Mouse (Mus musculus) layer of hippocampus, postnatal 14 days (tissue): ENCODE results near the gene Fgfr2. TPM values are rescaled to one million over a fixed set of nuclear protein-coding genes. Genes with fewer than 3 reads are reported as not detected.
"Not testable (repeated sequence)": the region's sequence is repeated elsewhere in the genome, so short reads cannot be mapped to it uniquely, and the experiment has no call there.

Experiments used
- DNase-seq, 2 experiments: peaks; one replicate each; pipeline ENCODE4 v3.0.0; 2021 to 2022; ENCODE audit warnings: low spot score in 2 of 2, mixed read lengths in 1 of 2
- total RNA-seq, 2 experiments: library from RNA; stranded (reverse); gene quantifications; 2 replicates each; pipeline ENCODE4 v1.2.3; 2021

Fgfr2 gene
- total RNA-seq, 2 experiments from 2014 or later, result 38.3 to 40.2 TPM

DNA sequence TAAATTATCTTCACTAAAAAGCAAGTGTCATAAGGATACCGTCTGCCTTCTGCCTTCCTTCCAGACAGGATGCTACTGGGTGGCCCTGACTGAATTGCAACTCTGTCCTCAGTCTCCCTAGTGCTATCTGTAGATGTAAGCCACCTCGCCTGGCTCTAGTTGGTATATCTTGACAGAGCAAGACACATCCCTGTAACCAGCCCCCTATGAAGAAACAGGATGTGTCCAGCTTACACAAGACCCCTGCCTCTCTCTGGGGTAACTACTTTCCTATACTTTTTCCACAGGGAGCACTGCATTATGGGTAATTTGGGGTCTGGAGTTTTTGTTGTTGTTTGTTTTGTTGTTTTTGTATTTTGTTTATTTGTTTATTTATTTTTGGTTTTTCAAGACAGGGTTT is 447.2 kb downstream of the Fgfr2 start:
- DNase-seq, result no peak

DNA sequence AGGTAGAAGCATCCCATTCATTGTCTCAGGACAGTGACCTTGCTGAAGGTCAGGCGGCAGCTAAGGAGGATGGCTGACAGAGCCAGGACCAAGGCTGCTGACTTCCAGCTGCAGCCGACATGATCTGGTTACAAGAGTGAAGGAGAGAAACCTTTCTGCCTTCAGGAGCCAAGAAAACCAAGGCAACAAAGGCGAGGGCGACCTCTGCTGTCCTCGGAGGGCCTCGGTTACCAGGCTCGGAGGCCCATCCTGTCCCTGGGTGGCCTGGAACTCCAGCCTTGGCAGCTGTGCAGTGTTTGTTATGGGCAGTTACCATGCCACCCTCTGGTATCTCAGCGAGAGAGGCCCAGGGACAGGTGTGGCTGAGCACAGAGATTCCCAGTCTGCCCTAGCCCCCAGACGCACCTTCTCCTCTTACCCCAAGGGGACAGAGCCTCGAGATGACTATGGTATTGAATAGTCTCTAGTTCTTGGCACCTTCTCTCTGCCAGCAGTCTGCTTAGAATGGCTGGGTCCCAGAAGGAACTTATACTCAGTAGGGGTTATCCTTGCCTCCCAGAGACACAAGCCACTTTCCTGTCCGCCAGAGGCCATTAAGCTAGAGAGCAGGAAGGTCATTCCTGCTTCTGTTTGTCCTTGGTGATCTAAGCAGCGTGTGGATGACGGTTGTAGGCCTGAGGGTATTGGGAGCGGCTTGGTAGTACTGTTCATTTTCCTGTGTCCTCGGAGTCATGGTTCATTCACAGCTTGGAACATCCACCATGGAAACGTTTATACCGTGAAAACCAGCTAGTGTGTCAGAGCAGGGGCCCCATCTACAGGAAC is 449.0 kb downstream of the Fgfr2 start:
- DNase-seq, result no peak

DNA sequence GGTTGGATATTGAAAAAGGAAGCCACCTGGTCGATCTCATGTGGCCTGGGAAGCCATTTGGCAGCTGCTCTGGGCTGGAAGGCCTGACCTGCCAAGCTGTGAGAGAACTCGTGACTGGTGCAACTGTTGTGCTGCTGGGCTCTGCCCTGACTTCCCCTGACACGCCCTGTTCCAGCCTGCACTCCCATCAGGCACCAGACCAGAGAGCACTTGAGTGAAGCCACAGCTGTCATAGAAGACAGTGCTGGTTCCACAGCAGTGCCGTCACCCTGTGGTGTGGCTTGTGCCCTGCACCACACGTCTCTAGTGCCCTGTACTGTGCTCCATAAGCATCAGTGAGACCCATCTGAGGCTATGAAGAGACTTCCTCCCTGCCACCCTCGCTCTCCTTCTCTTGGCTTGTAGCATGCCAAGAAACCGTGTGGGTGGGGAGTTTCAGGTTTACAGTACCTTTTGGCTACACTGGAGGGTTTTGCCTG is 450.6 kb downstream of the Fgfr2 start:
- no peak for DNase-seq

DNA sequence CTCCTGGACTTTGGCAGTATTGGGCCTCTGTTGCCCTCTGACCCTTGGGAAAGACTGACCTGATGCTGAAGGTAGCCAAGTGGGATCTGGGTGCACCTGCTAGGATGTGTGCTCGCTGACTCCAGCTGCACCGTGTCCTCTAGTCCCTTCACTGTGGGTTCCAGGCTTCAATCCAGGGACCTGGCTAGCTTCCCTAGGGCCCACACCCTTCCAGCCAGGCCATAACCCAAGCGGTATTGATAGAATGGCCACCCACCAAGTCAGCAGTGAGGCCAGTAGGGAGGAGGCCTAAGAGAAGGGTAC is 452.3 kb downstream of the Fgfr2 start:
- DNase-seq, result no peak

DNA sequence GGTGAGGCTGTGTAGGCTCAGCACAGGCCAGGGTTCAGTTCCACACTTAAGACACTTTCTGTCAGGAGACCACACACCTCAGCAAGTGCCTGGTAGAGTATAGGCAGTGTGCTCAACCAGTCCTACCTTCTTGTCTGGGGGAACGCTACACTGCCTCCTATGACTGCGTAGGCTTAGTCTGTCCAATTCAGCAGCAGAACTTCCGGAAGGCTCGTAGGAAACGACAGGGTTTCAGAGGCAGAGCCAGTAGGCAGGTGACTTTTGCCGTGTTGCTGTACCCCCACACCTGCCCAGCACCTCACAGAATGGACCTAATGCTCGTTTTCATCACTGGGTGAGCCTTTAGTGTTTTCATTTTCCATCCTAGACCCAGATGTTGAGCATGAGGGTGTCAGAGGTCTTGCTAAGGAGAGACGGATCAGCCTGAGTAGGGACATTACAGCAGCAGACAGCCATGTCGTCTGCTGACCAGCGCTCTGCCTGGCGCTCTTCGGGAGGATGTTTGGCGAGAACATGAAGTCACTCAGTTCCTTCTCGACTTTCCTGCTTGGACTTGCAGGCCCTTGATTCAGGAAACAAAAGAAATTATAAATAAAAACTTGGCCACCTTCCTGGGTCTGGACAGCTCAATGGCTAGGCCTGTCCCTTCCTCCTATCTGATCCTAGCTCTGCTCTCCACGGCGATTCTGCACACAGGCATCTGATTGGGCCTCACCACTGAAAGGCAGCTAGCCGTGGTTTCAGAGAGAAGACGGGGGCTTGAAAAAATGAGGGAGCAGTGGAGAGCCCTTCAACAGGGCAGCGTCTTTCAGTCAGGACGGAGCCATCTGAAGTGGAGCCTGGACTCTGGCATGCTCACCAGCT is 452.9 kb downstream of the Fgfr2 start:
- no peak for DNase-seq

DNA sequence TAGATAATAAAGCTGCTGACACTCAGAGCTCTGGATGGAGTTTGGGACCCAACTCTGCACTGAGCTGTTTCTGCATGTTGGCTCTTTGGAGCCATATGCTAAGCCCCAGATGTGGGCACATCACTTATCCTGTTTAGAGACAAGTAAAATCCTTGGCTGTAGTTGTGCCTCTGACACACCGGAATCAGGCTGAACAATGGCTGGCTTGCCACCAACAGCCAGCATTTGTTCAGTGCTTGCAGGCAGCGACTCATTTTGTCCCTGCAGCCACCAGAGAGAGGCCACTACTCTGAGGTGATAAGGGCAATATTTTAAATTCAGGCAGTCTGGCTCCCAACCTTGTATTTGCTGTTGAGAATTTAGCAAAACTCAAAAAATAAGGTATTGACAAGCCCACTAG is 454.5 kb downstream of the Fgfr2 start:
- no peak for DNase-seq

DNA sequence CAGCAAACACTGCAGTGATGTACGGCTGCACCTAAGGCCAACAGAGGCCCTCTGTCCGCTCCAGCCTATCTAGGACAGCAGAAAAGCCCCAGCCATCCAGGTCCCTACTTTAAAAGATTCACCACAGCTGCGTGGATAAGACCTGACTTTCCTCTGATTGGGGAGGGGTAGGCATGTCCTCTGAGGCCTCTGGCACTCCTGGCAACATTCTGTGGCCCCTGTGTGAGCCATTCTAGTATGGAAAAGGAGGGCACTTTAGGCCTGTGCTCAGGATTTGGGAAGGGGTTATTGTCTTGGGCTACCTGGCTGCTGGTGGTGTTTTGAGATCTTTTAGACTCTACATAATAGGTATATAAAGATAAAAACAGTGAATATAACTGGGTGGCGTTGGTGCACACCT is 456.6 kb downstream of the Fgfr2 start:
- DNase-seq, result no peak

DNA sequence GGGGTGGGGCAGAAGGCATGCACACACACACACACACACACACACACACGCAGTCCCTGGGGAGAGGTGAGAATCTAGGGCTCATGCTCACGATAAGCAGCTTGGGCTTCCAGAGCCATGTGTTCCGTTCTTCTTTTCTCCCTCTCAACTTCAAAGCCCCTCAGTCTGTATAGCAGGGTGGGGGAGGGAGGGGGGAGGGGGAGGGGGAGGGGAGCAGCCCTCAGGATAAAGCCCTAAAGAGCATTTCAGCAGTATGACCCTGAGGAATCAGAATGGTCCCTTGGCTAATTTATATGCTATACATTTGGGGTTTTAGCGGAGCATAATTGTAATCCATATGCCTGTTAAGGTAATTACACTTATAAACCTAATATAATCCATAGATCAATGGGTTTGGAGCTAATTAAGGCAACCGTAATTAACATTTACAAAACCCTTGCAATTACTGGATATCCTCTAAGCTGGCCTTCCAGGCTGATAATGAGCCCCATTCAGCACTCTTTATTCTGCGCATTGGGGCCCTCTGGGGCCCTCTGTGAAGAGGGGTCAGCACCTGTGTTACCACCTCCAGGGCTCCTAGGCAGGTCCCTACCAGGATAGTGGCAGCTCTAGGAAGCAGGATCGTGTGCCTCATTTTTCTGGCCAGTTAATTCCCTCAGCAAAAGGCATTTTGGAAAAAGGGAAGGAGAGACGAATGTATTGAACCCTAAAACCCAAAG is 457.3 kb downstream of the Fgfr2 start:
- DNase-seq, result no peak

DNA sequence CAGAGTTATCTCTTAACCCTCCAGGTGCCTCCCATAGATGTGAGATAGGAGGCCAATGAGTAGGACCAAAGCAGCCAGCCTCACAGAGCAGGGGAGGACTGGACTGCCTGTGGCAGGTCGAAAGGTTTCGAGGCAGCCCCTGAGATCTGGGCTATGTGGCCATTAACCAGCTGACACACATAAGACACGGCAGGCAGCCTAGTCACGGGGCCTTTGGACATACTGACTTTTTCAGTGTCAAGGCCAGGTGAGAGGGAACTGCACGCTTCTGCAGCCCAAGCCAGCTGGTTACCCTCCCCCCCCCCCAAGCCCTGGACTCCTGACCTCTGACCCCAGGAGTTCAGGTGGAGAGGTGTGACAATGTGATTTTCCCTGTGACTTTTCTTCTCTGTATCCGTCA is 458.3 kb downstream of the Fgfr2 start:
- no peak for DNase-seq

DNA sequence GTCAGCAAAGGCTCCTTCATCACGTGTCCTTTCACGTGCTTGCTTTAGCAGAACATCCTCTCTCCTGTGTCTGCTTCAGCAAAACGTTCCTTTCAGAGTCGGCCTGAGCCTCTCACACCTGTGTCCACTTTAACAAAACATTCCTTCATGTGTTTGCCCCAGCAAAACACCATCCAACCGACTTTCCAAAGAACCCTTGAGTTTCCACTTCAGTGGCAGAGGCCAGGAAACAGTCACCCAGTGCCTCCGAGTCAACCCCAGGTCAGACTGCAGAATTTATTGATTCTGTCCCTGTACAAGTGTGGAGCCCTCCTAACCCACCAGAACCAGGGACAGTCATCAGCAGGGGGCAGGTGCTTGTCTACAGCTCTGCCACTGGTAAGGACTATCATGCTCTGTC is 460.3 kb downstream of the Fgfr2 start:
- not testable (repeated sequence) for DNase-seq

DNA sequence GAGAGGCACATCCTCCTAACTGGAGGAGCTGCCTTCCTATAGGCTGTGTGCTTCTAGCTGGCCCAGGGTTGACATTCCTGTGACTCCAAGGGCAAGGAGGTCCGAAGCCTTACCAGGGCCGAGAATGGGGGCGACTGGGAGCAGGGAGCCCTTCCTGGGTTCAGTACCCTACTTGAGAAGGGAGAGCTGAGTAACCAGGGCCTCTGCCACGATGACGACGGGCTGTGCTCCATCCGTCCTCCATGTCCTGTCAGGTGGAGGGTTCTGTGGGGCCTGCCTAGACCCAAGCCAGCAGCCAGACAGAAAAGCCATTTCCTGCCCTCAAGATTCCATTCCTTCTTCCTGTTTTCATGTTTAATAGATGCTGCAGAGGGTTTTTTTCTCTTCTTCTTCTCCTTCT is 463.5 kb downstream of the Fgfr2 start:
- no peak for DNase-seq

DNA sequence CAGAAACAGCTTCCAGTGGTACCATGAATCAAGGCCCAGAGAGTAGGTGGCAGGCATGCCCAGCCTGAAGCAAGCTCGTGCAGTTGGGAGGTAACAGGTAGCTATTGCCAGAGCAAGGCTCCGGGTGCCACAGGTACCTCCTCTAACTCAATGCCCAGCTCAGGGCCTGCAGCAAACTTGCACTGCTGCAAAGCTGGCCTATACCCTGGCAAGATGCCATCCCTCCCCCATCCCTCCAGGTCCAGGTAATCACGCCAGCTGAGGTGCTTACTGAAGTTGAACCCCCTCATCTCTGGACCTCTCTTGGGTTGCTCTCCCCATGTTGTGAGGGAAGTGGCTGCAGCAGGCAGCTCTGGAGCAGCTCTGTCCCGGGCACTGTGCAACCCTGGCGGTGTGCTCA is 464.5 kb downstream of the Fgfr2 start:
- DNase-seq, result no peak

DNA sequence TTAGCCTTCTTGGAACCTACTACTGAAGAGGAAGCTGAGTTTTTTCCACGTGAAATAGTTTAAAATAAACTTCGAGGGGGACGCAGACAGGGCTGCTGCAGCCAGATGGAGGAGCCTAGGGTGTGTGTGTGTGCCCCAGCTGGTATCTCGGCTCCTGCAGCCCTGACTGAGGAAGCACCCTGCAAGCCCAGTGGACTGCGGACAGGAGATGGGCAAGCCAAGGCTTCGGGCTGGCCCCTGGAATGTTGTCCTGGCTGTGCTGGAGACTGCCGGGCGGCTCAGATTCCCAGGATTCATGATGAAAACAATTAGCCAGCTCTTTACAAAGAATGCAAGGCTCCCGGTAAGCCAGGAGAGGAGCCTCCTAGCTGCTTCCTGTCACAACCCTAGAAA is 465.1 kb downstream of the Fgfr2 start:
- DNase-seq, result no peak

DNA sequence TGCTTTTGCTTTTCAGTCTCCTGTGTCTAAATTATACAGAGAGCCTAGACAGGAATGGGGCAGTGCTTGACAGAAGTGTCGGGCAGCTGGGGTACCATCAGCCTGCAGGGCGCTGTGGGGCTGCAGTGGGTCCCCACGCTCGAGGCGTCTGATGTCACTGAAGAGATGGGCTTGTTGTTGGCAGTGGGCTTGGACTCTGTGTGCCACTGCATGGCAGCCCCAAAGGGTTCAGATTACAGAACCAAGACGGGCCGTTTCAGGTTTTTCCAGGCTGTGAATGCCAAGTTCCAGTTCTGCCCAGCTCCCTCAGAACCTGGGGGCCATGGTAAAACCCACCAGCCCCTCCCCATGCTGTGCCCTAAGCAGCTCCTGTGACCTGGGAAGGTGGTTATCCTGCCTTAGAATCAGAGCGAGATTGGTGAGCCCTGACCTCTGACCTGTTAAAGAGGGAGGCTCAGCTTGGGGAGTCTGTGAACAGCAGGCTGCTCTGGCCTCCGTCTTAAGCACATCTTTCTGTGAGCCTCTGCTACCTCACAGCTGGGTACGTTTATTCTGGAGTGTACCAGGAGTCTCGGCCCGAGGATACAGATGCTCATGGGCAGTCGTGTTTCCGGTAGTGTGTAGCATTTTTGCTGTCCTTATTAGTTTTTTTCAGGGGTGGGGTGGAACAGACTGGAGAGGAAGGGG is 465.6 kb downstream of the Fgfr2 start:
- no peak for DNase-seq

DNA sequence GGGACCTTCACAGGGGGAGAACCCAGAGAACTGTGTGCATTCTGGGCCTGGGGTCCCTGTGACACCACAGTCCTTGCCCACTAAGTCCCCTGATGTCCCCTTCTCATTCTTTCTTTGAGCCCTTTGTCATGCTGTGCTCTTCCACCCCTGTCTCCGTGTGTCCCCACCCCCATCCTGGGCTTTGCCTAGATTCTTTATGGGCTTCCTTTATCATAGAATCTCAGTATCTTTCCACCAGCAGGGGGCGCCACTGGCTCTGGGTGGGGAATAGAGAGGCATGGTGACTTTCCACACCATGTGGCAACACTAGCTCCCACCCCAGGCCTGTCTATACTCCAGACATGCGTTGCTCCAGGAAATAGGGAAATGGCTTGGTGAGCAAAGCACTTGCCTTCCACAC is 466.6 kb downstream of the Fgfr2 start:
- DNase-seq, result peak; percentile 85 to 89

DNA sequence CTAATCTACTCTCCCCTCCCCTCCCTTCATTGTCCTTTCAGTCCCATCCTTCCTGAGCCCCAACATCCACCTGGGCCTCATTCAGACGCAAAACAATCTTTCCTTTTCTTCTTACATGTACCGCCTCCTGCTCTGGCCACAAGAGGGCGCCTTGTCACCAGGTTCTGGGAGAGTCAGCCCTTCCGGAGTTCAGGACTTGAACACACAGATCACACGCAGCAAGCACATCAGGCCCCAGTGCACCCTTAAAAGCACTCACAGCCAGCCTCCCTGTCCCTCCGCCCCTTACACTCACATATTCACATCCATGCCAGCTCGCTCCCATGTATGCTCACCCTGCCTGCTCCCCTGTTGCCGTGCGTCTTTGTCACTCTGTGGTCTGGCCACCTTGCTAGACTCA is 467.1 kb downstream of the Fgfr2 start:
- peak; percentile 88 to 93 for DNase-seq

DNA sequence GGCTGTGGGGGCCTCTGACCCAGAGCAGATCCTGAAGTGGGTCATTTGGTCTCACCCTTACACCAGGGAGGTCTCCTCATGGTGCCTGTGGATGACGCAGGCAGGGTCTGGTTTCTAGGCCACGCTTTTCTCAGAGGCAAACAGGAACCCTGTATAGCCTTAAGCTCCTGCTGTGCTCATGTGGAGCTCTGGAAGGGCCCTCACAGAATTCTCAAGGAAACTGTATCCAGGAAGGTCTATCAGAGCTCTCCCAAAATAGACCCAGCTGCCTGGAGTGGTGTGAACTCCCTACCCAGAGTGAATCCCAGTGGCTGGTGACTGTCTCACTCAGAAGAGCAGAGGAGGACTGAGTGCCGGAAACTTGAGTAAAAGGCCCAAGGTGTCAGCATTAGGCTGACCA is 468.7 kb downstream of the Fgfr2 start:
- no peak for DNase-seq

DNA sequence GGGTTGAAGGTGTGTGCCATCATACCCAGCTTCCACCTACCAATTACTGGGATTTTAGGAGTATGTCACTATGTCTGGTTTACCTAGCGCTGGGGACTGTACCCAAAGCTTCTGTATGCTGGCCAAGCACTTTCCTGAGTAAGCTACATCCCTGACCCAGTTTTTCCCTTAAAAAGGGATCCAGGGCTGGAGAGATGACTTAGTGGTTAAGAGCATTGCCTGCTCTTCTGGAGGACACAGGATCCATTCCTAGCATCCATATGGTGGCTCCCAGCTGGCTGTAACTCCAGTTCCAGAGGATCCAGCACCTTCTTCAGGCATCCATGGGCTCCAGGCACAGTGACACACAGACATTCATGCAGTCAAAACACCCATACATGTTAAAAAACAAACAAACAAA is 476.6 kb downstream of the Fgfr2 start:
- DNase-seq, result no peak

DNA sequence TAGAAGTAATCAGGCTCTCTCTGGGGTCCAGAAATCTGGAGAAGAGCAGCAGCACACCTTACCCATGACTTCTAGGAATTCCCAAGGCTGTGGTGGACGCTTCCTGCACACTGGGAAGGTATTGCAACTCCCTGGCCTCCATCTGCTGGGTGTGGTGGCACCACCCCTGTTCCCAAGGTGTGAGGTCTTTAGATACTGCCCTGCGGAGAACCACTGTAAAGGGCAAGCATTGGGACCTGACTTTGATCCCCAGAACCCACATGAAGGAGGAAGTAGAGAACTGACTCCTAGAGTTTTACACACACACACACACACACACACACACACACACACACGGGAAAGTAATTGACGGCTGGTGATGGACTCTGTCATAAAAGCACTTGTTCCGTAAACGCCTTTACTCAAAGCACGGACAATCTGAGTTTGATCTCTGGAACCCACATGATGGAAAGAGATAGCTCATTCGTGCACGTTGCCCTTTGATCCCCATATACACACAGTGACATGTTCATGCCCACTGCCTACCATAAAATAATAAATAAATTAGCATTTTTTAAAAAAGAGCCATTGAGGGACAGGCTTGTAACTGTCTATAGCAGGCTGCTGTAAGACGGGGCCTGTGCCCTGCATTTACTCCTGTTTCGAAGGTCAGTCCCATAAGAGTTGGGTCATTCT is 478.4 kb downstream of the Fgfr2 start:
- DNase-seq, result no peak

DNA sequence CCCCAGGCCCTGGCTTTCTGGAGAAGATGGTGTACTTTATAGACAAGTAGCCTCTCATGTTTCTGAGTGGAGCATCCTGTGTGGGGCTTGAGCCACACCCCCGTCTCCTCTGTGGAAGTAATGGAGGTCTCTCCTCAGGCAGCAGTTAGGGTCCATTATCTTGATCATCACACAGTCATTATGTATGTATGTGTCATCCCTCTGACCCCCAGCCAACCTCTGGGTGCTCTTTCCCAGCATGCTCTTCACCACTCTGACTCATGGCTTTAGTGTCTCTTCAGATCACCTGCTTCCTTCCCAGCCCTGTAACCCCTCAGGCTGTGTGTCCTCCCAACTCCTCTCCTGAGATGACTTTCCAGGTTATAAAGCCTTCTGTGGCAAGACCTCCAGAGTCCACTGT is 481.5 kb downstream of the Fgfr2 start:
- DNase-seq, result no peak

DNA sequence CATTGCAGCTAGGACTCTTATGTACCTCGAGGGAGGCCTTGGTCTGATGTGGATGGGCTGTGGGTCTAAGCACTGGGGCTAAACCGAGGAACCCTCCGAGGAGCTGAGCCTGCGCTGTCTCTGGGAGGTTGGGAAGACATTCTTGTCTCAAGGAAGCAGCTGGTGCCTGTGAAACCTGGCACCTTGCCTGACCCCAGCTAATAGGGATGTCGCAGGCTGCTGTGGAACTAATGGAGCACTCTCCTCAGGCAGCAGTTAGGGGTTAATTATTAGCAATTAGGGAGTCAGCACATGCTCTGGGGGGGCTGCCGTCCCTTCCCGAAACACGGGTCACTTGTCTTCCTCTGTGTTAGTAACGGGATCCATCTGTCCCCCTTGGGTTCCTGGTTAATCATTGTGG is 482.2 kb downstream of the Fgfr2 start:
- no peak for DNase-seq
